Mouse (Mus musculus): ENCODE data around the gene Mapk8. TPM values are rescaled to one million over a fixed set of nuclear protein-coding genes. Genes with fewer than 3 reads are reported as not detected.

Mapk8 gene
- polyA plus RNA-seq, 1 experiment from 2014 or later: 3.7 TPM

DNA sequence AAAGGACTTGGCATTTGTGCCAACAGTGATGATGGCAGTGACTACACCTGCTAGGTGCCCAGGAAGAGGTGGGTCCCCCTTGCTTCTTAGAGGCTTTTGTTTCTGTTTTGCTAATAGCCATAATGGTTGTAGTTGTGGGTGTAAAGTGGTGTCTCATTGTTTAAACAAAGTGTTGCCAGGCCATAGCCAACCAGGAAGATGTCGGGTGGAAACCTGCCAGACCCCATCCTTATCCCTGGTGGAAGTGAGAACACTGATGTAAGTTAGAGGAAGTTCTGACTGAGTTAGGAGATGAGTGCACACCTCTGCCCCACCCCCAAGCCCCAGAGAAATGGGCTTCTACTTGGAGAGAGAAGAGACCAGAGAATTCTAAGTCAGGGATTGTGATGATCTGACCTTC, 98.8 kb downstream of the Mapk8 start:
- H3K36me3 ChIP-seq (replicated peaks): no peaks in the 10 kb centered on the region
- H3K27me3 ChIP-seq: peaks cover 48% of the 10 kb centered on the region
- no peak for ATAC-seq (ENCODE audit: insufficient read depth)
- no peaks in the 10 kb centered on the region for H3K9me3 ChIP-seq (replicated peaks)
- no peak overlapping the region for H3K4me2 ChIP-seq
- no peak overlapping the region for H3K9ac ChIP-seq
- WGBS (ENCODE audit: insufficient replicate concordance): 35% methylated on average over 1 of the region's 1 CpGs
- H3K4me3 ChIP-seq (replicated peaks): no peak overlapping the region
- no peak overlapping the region for H3K27ac ChIP-seq (replicated peaks)
- H3K4me1 ChIP-seq (replicated peaks): peaks cover 3% of the 10 kb centered on the region; the same call in 1 of the 2 replicates

DNA sequence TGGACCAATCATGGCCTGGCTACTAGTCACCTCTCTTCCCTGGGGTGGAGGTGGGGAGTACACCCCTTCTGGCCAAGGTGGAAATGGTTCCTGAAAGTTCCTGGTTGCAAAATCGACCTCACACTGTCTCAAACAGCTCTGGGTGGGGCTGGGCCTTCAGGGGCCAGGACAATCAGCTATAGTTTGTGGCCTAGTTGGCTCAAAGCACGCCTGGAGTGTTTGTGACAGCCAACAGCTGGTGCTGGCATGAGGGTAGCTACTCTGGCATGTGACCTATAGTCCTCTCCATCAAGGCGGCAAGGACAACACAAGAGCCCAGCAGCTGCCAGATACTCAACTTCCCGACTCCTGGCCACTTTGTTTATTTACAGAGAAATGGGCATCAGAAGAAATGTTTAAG, 99.2 kb downstream of the Mapk8 start:
- H3K4me2 ChIP-seq: no peak overlapping the region
- H3K27me3 ChIP-seq: peaks cover 44% of the 10 kb centered on the region
- no peak overlapping the region for H3K4me3 ChIP-seq (replicated peaks)
- no peak overlapping the region for H3K9ac ChIP-seq
- H3K4me1 ChIP-seq (replicated peaks): peaks cover 3% of the 10 kb centered on the region; the same call in 1 of the 2 replicates
- no peaks in the 10 kb centered on the region for H3K36me3 ChIP-seq (replicated peaks)
- no peak for ATAC-seq (ENCODE audit: insufficient read depth)
- H3K27ac ChIP-seq (replicated peaks): no peak overlapping the region
- WGBS (ENCODE audit: insufficient replicate concordance): 42% methylated on average over 4 of the region's 4 CpGs
- H3K9me3 ChIP-seq (replicated peaks): no peaks in the 10 kb centered on the region

DNA sequence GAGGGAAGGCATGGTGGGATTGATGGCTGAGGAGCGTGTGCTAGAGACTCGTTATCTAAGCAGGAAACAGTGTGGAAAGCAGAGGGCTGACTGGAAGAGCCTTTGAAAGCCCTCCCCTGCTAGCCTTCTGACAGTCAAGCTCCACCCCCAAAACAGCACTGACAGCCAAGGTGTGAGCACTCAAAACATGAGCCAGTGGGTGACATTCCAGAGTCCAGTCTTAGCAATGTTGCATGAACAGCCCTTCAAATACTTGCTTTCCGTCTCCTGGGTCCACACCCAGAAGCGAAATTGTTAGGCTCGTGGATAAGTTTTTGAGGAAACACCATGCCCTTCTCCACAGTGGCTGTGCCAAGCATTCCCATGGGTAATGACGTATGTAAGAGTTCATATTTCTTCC, 100.4 kb downstream of the Mapk8 start:
- Histone ChIP-seq H3K4me1 (replicated peaks) (peaks cover 3% of the 10 kb centered on the region; the same call in 1 of the 2 replicates), H3K27me3 (peaks cover 32% of the 10 kb centered on the region), H3K27ac (replicated peaks) (no peak overlapping the region), H3K4me3 (replicated peaks) (no peak overlapping the region), H3K9me3 (replicated peaks) (no peaks in the 10 kb centered on the region), H3K36me3 (replicated peaks) (no peaks in the 10 kb centered on the region), H3K4me2 (no peak overlapping the region), H3K9ac (no peak overlapping the region)
- WGBS (ENCODE audit: insufficient replicate concordance): 47% methylated on average over 6 of the region's 6 CpGs
- no peak for ATAC-seq (ENCODE audit: insufficient read depth)

DNA sequence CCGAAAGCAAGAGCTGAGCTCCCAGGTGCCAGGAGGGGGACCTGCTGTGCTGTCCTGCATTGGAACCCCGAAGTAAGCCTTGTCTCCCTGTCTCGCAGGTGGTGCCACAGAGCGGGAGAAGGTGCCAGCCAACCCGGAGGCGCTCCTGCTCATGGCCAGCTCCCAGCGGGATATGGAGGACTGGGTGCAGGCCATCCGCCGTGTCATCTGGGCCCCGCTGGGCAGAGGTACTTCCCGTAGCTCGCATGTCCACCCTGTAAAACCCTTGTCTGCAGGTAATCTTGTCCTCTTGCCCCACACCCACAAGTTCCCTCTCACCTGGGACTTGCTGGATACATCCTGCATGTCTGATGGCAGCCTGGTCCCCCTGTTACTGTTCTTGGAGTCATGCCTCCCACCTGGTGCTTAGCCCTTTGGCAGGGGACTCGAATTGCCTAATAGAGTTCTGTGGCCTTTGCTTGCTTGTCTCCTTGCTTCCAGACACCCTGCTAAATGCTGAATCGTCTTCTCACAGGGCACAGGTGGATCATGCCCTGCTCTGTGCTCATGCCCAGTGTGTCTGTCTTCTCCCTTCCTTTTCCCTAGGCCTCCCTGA, 103.7 kb downstream of the Mapk8 start:
- H3K27ac ChIP-seq (replicated peaks): no peak overlapping the region
- H3K36me3 ChIP-seq (replicated peaks): no peaks in the 10 kb centered on the region
- no peak overlapping the region for H3K9ac ChIP-seq
- 68% methylated on average over 14 of the region's 14 CpGs for WGBS (ENCODE audit: insufficient replicate concordance)
- no peak for ATAC-seq (ENCODE audit: insufficient read depth)
- no peak overlapping the region for H3K4me2 ChIP-seq
- no peak overlapping the region for H3K4me3 ChIP-seq (replicated peaks)
- no peaks in the 10 kb centered on the region for H3K9me3 ChIP-seq (replicated peaks)
- H3K27me3 ChIP-seq: 0 out of 2 replicates have a peak, but pooled peaks cover 3% of the 10 kb centered on the region
- H3K4me1 ChIP-seq (replicated peaks): no peaks in the 10 kb centered on the region

DNA sequence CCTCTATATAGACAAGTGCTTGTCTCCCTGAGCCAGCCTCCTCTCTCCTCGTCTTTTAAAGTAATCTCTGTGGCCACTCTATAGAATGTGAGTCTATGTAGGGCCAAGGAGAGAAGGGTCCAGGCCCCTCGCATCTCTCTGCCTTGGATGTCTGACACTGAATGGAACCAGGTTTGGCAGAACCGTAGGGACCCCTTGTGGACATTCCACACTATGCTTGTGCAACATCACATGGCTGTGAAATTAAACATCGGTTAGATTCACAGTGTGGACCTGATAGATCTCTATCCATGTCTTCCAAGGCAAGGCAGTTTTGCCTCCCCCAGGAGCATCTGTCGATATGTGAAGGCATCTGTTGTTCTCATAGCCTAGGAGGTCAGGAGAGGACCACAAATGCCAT, 108.3 kb downstream of the Mapk8 start:
- Histone ChIP-seq H3K4me3 (replicated peaks) (no peak overlapping the region), H3K4me2 (no peak overlapping the region), H3K36me3 (replicated peaks) (no peaks in the 10 kb centered on the region), H3K9me3 (replicated peaks) (no peaks in the 10 kb centered on the region), H3K4me1 (replicated peaks) (no peaks in the 10 kb centered on the region), H3K9ac (no peak overlapping the region), H3K27ac (replicated peaks) (no peak overlapping the region), H3K27me3 (no peaks in the 10 kb centered on the region)
- WGBS (ENCODE audit: insufficient replicate concordance): 62% methylated on average over 5 of the region's 5 CpGs
- ATAC-seq (ENCODE audit: insufficient read depth): no peak

DNA sequence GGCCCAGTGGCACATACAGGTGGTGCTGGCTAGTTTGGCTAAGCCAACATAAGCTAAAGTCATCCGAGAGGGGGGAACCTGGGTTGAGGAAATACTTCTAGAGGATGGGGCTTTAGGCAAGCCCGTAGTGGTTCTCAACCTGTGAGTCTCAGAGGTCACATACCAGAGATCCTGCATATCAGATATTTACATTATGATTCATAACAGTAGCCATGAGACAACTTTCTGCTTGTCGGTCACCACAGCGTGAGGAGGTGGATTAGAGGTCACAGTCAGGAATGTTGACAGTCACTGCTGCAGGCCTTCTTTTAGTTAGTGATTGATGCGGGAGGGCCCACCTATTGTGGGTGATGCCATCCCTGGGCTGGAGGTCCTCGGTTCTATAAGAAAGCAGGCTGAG, 111.2 kb downstream of the Mapk8 start:
- ATAC-seq (ENCODE audit: insufficient read depth): no peak
- H3K4me2 ChIP-seq: no peak overlapping the region
- no peak overlapping the region for H3K27ac ChIP-seq (replicated peaks)
- H3K4me1 ChIP-seq (replicated peaks): no peaks in the 10 kb centered on the region
- H3K36me3 ChIP-seq (replicated peaks): no peaks in the 10 kb centered on the region
- no peak overlapping the region for H3K4me3 ChIP-seq (replicated peaks)
- H3K9me3 ChIP-seq (replicated peaks): no peaks in the 10 kb centered on the region
- no peaks in the 10 kb centered on the region for H3K27me3 ChIP-seq
- no peak overlapping the region for H3K9ac ChIP-seq
- WGBS (ENCODE audit: insufficient replicate concordance): 53% methylated on average over 6 of the region's 6 CpGs

DNA sequence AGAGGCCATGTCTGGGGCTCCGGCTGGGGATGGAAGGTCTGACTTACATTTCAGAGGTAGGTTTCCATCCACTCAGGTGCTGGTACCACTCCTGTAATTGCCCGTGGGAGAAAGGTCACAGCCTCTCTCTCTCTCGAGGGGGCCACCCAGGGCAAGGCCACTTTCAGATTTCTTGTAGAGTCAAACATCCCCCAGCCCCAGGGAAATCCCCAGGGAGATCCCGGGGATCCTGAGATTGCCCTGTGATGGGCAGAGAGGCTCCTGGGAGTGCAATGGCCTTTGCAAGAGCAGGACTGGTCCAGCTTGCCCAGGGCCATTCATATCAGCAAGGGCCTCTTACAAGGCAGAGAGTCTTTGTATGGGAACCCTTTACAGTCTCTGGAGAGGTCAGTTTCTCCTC, 112.6 kb downstream of the Mapk8 start:
- no peak for ATAC-seq (ENCODE audit: insufficient read depth)

DNA sequence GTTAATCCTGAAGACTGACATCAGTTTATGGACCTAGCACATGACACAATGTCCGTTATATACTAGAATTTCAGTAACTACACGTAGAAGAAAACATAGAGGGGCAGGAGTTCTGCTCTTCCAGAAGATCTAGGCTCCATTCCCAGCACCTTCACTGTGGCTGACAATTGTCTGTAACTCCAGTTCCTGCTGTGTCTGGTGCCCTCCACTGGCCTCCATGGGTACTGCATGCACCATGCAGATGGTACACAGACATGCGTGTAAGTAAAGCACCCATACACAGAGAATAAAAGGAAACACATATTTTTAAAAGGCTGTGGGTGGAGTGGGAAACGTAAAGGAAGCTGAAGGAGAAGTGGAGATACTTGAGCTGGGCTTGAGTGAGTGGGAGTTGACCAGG, 113.1 kb downstream of the Mapk8 start:
- no peak overlapping the region for H3K4me3 ChIP-seq (replicated peaks)
- H3K9ac ChIP-seq: no peak overlapping the region
- no peaks in the 10 kb centered on the region for H3K36me3 ChIP-seq (replicated peaks)
- no peak overlapping the region for H3K4me2 ChIP-seq
- H3K27ac ChIP-seq (replicated peaks): no peak overlapping the region
- no peaks in the 10 kb centered on the region for H3K27me3 ChIP-seq
- 46% methylated on average over 4 of the region's 4 CpGs for WGBS (ENCODE audit: insufficient replicate concordance)
- H3K9me3 ChIP-seq (replicated peaks): no peaks in the 10 kb centered on the region
- no peak for ATAC-seq (ENCODE audit: insufficient read depth)
- no peaks in the 10 kb centered on the region for H3K4me1 ChIP-seq (replicated peaks)

More for the DNA sequence above, 112.6 kb downstream of the Mapk8 start:
- Histone ChIP-seq H3K27me3 (no peaks in the 10 kb centered on the region), H3K4me1 (replicated peaks) (no peaks in the 10 kb centered on the region), H3K4me2 (no peak overlapping the region), H3K9me3 (replicated peaks) (no peaks in the 10 kb centered on the region), H3K27ac (replicated peaks) (no peak overlapping the region), H3K36me3 (replicated peaks) (no peaks in the 10 kb centered on the region), H3K4me3 (replicated peaks) (no peak overlapping the region), H3K9ac (no peak overlapping the region)
- 48% methylated on average over 4 of the region's 4 CpGs for WGBS (ENCODE audit: insufficient replicate concordance)

DNA sequence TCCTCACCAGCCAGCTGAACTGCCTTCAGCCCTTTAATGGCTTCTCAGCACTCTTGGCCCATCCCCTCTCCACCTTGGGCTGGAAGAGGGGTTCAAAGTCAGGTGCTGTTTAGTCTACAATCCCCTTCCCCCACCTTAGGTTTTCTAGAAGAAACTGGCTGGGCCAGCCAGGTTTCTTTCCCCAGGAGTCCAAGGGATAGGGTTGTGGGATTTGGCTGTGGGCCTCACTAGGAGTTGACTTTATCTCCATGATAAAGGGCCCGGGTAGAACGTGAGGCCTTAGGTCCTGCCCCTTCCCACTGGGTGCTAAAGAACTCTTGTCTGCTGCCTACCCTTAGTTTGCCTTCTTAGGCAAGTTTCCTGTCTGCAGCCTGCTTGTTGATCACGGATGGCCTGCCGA, 115.3 kb downstream of the Mapk8 start:
- Histone ChIP-seq H3K27me3 (no peaks in the 10 kb centered on the region), H3K4me2 (no peak overlapping the region), H3K27ac (replicated peaks) (no peak overlapping the region), H3K9ac (no peak overlapping the region), H3K4me1 (replicated peaks) (no peaks in the 10 kb centered on the region), H3K4me3 (replicated peaks) (no peak overlapping the region), H3K9me3 (replicated peaks) (no peaks in the 10 kb centered on the region), H3K36me3 (replicated peaks) (no peaks in the 10 kb centered on the region)
- no peak for ATAC-seq (ENCODE audit: insufficient read depth)
- WGBS (ENCODE audit: insufficient replicate concordance): 54% methylated on average over 4 of the region's 4 CpGs

DNA sequence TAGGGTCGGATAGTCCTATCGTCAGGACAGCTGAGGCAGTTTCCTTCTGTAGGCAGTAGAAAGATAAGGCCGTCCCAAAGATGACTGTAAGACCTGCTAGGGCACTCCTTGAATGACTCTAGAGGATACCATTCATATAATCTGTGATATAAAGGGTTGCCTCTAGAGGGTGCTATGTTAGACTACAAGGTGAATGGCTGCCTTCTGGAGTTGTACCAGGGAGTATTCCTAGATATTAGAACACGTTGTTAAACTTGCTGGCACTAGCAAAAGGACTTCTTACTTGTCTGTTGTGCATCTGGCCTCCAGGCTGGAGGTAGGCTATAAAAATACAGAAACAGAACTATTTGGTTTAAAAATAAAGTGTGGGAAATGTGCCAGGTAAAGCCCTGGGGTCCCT, 116.0 kb downstream of the Mapk8 start:
- Histone ChIP-seq H3K36me3 (replicated peaks) (no peaks in the 10 kb centered on the region), H3K4me3 (replicated peaks) (no peak overlapping the region), H3K9me3 (replicated peaks) (no peaks in the 10 kb centered on the region), H3K4me2 (no peak overlapping the region), H3K27me3 (no peaks in the 10 kb centered on the region), H3K4me1 (replicated peaks) (no peaks in the 10 kb centered on the region), H3K9ac (no peak overlapping the region), H3K27ac (replicated peaks) (no peak overlapping the region)
- 31% methylated on average over 4 of the region's 4 CpGs for WGBS (ENCODE audit: insufficient replicate concordance)
- no peak for ATAC-seq (ENCODE audit: insufficient read depth)

DNA sequence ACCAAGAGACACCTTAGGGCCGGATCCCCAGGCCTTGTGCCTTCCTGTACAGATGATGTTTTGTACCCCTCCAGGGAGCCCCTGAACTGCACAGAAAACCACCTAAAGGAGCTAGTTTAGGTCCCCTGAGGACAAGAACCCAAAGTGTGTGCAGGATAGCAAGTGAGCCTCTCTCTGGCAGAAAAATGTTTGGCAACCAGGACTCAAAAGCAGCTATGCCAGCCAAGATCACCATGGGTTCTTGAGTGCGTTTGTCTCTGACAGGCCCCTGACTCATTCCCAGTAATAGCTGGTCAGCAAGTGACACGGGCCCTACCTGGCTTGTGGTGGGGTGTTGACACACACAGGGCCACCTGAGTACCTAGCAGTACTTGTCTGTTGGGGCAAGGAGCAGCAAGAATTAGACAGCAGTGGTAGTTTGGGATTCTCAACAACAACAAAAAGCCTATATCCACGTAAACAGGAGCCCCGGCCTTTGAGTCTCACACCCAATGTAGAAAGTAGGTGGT, 117.6 kb downstream of the Mapk8 start:
- H3K4me3 ChIP-seq (replicated peaks): no peak overlapping the region
- WGBS (ENCODE audit: insufficient replicate concordance): 63% methylated on average over 5 of the region's 5 CpGs

DNA sequence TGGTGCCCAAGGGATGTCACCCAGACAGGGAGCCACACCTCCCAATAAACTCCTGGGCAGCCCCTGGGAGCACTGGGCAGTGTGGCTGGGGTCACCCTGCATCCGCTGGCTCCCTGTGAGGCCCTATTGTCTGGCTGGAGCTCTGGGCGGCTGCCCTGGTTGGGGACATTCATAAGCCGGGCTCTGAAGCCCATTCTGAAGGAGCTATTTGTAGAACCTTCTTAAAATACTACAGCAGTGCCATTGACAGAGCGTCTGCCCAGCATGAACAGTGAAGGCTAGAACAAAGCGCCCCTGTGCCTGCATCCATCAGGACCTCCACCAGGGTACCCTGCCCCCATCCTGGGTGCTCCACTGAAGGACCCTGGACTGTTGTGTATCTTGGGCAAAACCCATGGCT, 118.6 kb downstream of the Mapk8 start:
- H3K36me3 ChIP-seq (replicated peaks): no peaks in the 10 kb centered on the region
- ATAC-seq (ENCODE audit: insufficient read depth): no peak
- no peak overlapping the region for H3K27ac ChIP-seq (replicated peaks)
- WGBS (ENCODE audit: insufficient replicate concordance): 59% methylated on average over 5 of the region's 5 CpGs
- H3K27me3 ChIP-seq: no peaks in the 10 kb centered on the region
- H3K4me3 ChIP-seq (replicated peaks): no peak overlapping the region
- no peaks in the 10 kb centered on the region for H3K9me3 ChIP-seq (replicated peaks)
- H3K9ac ChIP-seq: no peak overlapping the region
- H3K4me1 ChIP-seq (replicated peaks): no peaks in the 10 kb centered on the region
- H3K4me2 ChIP-seq: no peak overlapping the region

More for the DNA sequence above, 117.6 kb downstream of the Mapk8 start:
- Histone ChIP-seq H3K9me3 (replicated peaks) (no peaks in the 10 kb centered on the region), H3K36me3 (replicated peaks) (no peaks in the 10 kb centered on the region), H3K27me3 (no peaks in the 10 kb centered on the region), H3K4me1 (replicated peaks) (no peaks in the 10 kb centered on the region), H3K27ac (replicated peaks) (no peak overlapping the region), H3K4me2 (no peak overlapping the region), H3K9ac (no peak overlapping the region)
- no peak for ATAC-seq (ENCODE audit: insufficient read depth)

All from liver, embryonic 15.5 days (tissue).